Mouse (Mus musculus) brown adipose tissue, adult 24 weeks (tissue): ENCODE data around the gene Prtg. TPM values are rescaled to one million over a fixed set of nuclear protein-coding genes. Genes with fewer than 3 reads are reported as not detected.

Experiments used
- H3K27ac ChIP-seq: fragments of 200-500 bp; replicated peaks from 2 replicates; pipeline ENCODE4 v1.5.1; 2012; ENCODE audit warnings: low read depth, mild to moderate bottlenecking, low read length
- H3K4me1 ChIP-seq: fragments of 200-500 bp; 2 replicates; pipeline ENCODE4 v1.6.1; 2012; ENCODE audit warnings: low read length, mixed read lengths; ENCODE audit not compliant: control insufficient read depth, insufficient read depth, insufficient read length
- H3K4me3 ChIP-seq: fragments of 200-500 bp; 2 replicates; pipeline ENCODE4 v1.5.1; 2012; ENCODE audit warnings: low read depth, mild to moderate bottlenecking, low read length, moderate library complexity; ENCODE audit not compliant: insufficient read depth
- polyA plus RNA-seq: library from polyadenylated mRNA; stranded (reverse); fragments of >200 nt; gene quantifications from 2 replicates; pipeline ENCODE4 v1.2.4, GENCODE M21; 2012; ENCODE audit not compliant: missing spikeins, insufficient read depth, insufficient read length

Gene Prtg
- polyA plus RNA-seq, 1 experiment: not detected

GRCm38 (mm10) chr9:72863773-72864172 lies 57.1 kb downstream of the Prtg start:
- Histone ChIP-seq H3K4me1 (no peaks in the 10 kb centered on the region), H3K27ac (no peak overlapping the region), H3K4me3 (no peak overlapping the region)

- Histone ChIP-seq H3K27ac (no peak overlapping the region), H3K4me3 (no peak overlapping the region), H3K4me1 (0 out of 2 replicates have a peak, but pooled peaks cover 3% of the 10 kb centered on the region)
Observed at GRCm38 (mm10) chr9:72867434-72867833, 60.8 kb downstream of the Prtg start.

GRCm38 (mm10) chr9:72868774-72869173 lies 62.1 kb downstream of the Prtg start:
- H3K27ac ChIP-seq: no peak overlapping the region
- H3K4me1 ChIP-seq: 0 out of 2 replicates have a peak, but pooled peaks cover 3% of the 10 kb centered on the region
- H3K4me3 ChIP-seq: no peak overlapping the region

- Histone ChIP-seq H3K4me3 (peak overlapping the region; percentile 37), H3K4me1 (0 out of 2 replicates have a peak, but pooled peaks cover 3% of the 10 kb centered on the region), H3K27ac (peak overlapping the region; percentile 88)
Observed at GRCm38 (mm10) chr9:72871506-72872297, 65.0 kb downstream of the Prtg start.

- H3K27ac ChIP-seq: peak overlapping the region; percentile 88
- H3K4me3 ChIP-seq: peak overlapping the region; percentile 37
- 0 out of 2 replicates have a peak, but pooled peaks cover 3% of the 10 kb centered on the region for H3K4me1 ChIP-seq
Observed at GRCm38 (mm10) chr9:72872298-72873130, 65.8 kb downstream of the Prtg start.

- Histone ChIP-seq H3K27ac (no peak overlapping the region), H3K4me1 (peaks cover 8% of the 10 kb centered on the region; the same call in 1 of the 2 replicates), H3K4me3 (no peak overlapping the region)
Observed at GRCm38 (mm10) chr9:72875878-72876277, 69.2 kb downstream of the Prtg start.

GRCm38 (mm10) chr9:72877905-72878304 lies 71.2 kb downstream of the Prtg start:
- Histone ChIP-seq H3K27ac (no peak overlapping the region), H3K4me3 (no peak overlapping the region), H3K4me1 (peaks cover 6% of the 10 kb centered on the region; the same call in 1 of the 2 replicates)

GRCm38 (mm10) chr9:72878656-72879055 lies 72.0 kb downstream of the Prtg start:
- Histone ChIP-seq H3K27ac (no peak overlapping the region), H3K4me1 (peaks cover 6% of the 10 kb centered on the region; the same call in 1 of the 2 replicates), H3K4me3 (no peak overlapping the region)

- Histone ChIP-seq H3K4me3 (no peak overlapping the region), H3K27ac (no peak overlapping the region), H3K4me1 (peaks cover 6% of the 10 kb centered on the region; the same call in 1 of the 2 replicates)
Observed at GRCm38 (mm10) chr9:72879601-72880000, 72.9 kb downstream of the Prtg start.

- H3K4me1 ChIP-seq: peaks cover 6% of the 10 kb centered on the region; the same call in 1 of the 2 replicates
- 0 out of 2 replicates have a peak overlapping the region, but pooled peaks have one; percentile 18 for H3K27ac ChIP-seq
- no peak overlapping the region for H3K4me3 ChIP-seq
Observed at GRCm38 (mm10) chr9:72880225-72880960, 73.7 kb downstream of the Prtg start.

- H3K4me3 ChIP-seq: no peak overlapping the region
- H3K4me1 ChIP-seq: peaks cover 6% of the 10 kb centered on the region; the same call in 1 of the 2 replicates
- H3K27ac ChIP-seq: 0 out of 2 replicates have a peak overlapping the region, but pooled peaks have one; percentile 45
Observed at GRCm38 (mm10) chr9:72881026-72881768, 74.5 kb downstream of the Prtg start.

- Histone ChIP-seq H3K4me3 (no peak overlapping the region), H3K4me1 (peaks cover 6% of the 10 kb centered on the region; the same call in 1 of the 2 replicates), H3K27ac (no peak overlapping the region)
Observed at GRCm38 (mm10) chr9:72883940-72884339, 77.3 kb downstream of the Prtg start.

- Histone ChIP-seq H3K4me3 (no peak overlapping the region), H3K4me1 (no peaks in the 10 kb centered on the region), H3K27ac (no peak overlapping the region)
Observed at GRCm38 (mm10) chr9:72889777-72890176, 83.1 kb downstream of the Prtg start.

GRCm38 (mm10) chr9:72890499-72891085 lies 83.9 kb downstream of the Prtg start:
- H3K4me3 ChIP-seq: no peak overlapping the region
- H3K4me1 ChIP-seq: no peaks in the 10 kb centered on the region
- no peak overlapping the region for H3K27ac ChIP-seq
